Mouse (Mus musculus): ENCODE results near the gene Atg2b. TPM values are rescaled to one million over a fixed set of nuclear protein-coding genes. Genes with fewer than 3 reads are reported as not detected.

Gene Atg2b
- polyA plus RNA-seq (2017; shearing (Covaris generic)), result 10 to 100 TPM in 1 of 2 experiments, 1 to 10 TPM in 1; 8.9 to 12.8 TPM

DNA sequence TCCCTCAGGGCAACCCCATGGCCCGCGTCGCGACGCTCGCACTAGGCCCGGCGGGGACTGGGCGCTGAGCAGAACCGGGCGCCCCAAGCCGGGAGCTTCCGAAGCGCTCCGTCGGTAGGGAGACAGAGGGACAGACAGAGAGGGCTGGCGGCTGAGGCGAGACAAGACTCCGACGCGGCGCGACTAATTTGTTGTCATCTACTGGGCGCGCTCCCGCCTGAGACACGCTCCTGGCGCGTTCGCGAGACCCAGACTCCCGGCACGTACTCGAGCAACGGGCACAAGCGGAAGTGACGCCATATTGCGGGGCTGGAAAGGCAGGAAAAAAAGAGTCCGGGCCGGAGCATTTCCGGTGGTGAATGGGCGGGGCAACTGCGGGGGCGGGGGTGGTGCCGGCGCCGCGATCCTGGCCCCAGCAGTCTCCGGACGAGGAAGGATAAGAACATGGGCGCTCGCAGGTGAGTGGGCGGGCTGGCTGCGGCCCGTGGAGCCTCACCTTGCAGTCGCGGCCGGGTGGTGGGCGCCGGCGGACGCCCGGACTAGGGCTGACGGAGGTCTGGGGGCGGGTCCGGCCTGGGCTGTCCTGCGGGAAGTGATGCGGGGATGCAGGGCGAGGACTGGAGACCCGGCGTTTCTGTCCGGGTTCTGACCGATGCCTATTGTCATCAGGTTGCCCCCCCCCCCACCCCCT is at the start of gene Atg2b:
Gene Atg2b (minus strand): TSS at position 211 of the 691 bp plus-strand sequence.
- ATAC-seq, result peak; percentile 72

DNA sequence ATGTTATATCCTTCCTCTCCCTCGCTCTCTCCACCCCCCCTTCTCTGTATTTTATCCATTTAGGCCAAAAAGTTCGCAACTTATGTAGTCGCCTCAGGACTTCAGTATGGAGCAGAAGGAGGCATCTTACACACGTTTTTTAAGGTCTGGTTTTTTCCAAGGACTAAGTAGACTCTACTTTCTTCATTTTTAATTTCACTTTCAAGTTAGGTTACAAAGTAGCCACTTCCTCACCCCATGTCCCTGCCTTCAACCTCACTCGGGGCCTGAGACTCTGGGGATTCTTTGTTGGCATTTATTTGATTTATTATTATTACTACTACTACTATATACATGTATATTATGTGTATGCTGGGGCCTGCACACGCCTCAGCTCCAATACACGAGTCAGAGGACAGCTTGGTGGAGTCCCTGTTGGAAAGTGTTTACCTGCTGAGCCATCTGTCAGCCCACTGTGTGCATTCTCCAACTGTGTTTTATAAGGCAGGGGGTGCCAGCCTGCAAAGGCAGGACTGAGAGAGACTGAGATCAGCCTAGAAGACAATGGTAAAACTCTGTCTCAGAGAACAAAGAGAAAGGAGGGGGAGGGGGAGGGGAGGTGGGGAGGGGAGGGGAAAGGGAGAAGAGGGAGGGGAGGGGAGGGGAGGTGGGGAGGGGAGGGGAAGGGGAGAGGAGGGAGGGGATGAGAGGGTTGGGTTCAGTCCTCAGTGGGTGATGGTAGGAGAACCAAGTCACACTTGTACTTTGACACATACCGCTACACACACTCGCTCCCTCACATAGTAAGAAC is 48.6 kb upstream of the Atg2b start:
- no peak for ATAC-seq

DNA sequence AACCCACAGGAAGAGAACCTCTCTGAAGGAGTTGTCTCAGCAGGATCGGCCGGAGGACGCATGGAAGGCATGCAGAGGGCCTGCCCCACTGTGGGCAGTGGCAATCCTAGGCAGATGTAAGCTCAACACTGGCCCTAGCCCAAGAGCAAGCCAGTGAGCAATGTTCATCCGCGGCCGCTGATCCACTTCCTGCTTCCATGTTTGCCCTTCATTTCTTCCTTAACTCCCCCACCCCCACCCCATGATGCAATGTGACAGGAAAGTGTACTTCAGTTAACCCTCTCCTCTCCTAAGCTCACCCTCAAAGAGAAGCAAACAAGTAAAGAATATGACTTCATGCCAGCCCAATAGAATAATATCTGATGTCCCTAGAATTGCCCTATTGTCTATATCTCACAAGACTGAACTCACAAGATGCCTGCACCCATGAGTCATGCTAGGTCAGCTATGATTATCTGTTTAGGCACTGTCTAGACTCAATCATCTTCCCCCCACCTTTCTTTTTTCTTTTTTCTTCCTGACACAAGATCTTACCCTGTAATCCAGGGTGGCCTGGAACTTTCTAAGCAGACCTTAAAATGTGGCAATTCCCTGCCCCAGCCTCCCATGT is 45.9 kb upstream of the Atg2b start:
- no peak for ATAC-seq

DNA sequence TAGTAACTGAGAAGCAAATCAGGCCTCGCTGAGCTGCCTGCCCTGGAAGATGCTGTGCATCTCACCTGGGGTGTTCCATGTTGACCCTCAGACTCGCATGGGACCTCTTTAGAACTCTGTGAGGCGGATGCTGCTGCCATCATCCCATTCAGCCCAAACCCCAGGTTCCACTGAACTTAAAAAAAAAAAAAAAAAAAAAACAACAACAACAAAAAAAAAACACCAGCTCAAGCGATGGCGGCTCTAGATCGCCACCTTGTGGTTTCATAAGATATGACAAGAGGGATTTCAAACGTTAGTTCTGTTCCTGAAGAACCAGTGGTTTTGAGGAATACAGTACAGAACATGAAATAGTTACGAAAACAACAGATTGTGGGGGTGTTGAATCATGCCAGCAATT is 43.0 kb upstream of the Atg2b start:
- no peak for ATAC-seq

DNA sequence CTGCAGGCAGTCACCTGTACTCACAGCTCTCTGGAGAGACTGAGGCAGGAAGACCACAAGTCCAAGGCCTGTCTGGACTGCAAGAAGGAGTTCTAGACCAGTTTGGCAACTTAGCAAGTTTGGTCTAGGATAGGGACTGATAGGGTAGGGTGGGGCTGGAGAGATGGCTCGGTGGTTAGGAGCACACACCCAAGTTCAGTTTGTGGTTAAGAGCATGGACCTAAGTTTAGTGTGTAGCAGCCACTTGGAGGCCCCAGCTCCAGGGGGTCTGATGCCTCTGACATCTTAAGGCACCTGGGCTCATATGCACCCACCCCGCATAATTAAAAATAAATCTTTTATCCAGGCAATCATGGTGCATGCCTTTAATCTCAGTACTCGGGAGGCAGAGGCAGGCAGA is 42.3 kb upstream of the Atg2b start:
- ATAC-seq, result no peak

DNA sequence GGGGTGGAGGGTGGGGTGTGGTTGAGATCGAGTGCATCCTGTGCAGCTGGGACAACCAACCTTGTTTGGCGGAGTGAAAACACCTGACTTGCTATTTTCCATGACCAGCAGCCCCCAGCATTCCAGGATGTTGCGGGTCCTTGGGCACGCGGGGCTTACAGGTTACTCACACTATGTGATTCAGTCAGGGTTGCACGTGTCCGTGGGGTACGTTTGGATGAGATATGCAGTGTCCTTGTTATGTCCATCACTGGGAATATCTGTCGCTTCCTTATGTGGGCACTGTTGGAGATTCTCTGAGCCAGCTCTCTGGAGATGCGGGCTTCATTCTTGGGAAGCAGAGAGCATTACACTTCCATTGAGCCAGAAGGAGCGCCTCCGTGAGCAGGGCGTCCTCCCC is 40.7 kb upstream of the Atg2b start:
- ATAC-seq, result no peak

DNA sequence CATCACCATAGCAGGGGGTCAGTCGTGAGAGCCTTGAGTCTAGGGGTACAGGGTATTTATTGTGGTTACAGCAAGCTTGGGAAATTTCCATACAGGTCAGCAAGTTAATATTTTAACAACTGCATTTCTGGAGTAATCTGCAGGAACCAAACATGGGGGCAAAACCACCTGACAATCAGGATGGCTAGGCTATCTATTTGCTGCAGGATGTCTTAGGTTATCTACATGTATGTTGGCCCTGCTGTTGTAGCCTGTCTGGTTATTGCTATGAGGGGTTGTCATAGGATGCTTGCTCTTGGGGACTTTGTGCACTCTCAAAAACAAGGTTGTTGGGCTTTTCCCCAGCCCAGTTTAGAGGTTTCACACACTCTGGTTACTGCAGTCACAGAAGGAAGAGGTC is 39.6 kb upstream of the Atg2b start:
- ATAC-seq, result no peak

DNA sequence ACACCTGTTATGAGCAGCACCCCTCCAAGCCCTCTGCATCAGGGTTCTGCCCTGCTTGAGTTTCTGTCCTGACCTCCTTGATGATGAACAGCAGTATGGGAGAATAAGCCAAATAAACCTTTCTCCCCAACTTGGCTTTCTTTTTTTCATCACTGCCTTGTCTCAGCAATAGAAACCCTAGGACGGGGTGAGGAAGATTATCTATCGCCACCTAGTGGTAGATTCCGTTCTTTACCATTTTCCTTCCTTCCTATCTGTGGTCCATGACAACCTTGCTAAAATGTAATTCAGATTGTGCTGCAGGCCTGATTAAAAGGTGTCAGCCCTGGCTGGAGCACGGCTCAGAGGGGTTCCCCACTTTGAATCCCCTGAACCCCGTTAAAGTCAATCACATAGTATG is 37.6 kb upstream of the Atg2b start:
- peak; percentile 46 for ATAC-seq

DNA sequence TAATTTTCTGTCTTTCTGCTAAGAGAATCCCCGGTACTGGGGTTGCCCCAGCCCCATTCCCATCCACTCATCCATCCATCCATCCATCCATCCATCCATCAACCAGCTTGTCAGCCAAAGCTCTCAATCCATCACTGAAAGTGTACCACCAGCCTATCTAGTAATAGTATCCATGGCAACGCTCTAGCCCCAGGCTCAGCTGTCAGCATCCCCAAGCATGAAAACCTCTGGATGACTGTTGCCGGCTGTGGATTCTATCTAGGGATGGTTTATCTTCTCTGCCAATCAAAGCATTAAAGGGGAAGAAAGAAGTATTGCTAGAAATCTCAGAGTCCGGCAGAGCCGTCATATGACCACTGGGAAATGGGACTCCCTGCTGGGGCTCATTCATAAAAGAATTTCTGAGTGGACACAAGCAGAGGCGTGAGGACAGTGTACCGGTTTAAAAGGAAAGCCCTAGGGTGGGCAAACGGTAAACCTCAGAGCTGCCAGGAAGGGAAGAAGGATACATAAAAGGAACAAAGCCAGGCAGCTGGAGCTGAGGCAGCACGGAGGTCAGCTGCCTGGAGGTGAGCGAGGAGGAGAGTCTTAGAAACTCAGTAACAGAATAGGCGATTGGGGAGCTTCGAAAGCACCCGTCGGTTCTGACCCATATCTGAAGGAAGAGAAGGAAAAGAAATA is 36.6 kb upstream of the Atg2b start:
- no peak for ATAC-seq

DNA sequence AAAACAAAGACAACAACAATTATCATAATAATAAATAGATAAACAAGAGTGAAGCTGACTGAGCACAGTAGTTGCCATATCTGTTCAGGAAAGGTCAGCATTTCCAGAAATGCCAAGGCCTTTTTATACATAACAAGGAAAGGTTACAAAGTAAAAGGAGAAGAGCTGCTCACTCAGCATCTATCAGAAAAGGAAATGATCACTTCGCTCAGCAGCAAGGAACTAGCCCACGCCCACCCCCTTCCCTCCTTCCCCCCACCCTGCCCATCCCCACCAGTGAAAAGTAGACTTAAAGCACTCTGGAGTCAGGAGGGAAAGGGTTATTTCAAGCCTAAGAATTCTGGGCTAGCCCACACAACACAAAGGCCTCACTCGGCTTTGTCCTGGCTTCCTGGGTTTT is 35.2 kb upstream of the Atg2b start:
- no peak for ATAC-seq

DNA sequence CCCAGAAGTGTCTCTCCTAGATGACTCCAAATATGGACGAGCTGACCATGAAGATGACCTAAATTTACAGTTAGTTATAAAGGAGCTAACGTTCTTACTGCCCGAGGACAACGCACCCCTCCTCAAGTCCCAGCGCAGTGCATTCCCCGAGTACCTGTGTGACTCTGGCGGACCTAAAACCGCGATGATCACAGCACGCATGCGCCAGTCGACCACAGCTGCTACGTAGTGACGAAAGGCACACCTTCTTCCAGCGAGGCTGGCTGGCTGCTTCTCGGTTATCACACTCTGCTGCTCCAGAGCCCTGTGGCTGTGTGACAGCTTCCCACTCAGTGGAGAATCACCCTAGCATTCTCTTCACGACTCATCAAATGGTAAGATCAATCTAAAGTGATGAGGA is 33.6 kb upstream of the Atg2b start:
- peak; percentile 46 for ATAC-seq

DNA sequence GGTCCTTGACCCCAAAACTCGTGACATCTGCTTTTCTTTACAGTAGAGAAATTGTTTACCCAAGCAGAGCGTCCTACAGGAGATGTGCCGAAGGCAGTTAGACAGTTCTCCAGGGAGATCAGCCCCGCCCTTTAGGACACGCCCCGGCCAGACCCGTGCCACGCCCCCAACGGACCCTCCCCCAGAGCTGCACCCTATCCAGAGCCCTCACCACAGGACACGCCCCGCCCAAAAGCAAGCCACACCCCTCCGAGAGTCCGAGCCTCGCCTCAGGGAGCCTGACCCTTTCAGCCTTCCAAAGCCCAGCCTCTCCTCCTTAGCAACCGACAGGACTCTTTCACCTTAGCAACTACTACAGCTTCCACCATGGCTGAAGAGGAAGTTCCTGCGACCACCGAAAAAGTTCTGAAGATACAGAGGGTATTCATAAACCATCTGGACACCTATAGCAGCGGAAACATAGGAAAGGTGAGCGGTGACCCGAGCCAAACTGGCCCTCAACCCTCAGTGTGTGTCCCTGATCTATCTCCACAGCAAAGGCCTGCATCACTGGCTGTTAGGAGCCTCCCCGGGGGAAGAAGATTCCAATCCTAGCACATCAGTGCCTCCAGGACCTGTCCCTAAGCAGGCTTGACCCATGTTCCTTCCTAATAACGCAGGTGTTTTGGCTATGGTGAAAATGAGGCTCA is 20.9 kb upstream of the Atg2b start, which contains the start of gene Ak7:
Gene Ak7 (plus strand): TSS at position 178 of the 689 bp plus-strand sequence.
- no peak for ATAC-seq

DNA sequence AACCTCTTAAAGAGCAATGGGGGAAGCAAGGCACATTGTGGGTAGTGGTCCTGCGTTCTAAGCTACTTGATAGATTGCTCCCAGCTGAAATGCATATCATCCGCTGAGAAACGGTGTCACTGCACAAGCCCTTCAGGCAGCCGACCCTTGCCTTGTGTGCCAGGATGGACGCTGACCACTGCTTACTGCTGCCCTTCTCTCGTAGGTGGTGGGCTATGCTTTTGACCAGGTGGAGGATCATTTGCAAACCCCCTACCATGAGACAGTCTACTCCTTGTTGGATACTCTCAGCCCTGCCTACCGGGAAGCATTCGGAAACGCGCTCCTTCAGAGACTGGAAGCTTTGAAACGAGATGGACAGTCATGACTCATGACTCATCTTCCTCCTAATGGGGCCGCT is 15.4 kb upstream of the Atg2b start:
- ATAC-seq, result no peak

DNA sequence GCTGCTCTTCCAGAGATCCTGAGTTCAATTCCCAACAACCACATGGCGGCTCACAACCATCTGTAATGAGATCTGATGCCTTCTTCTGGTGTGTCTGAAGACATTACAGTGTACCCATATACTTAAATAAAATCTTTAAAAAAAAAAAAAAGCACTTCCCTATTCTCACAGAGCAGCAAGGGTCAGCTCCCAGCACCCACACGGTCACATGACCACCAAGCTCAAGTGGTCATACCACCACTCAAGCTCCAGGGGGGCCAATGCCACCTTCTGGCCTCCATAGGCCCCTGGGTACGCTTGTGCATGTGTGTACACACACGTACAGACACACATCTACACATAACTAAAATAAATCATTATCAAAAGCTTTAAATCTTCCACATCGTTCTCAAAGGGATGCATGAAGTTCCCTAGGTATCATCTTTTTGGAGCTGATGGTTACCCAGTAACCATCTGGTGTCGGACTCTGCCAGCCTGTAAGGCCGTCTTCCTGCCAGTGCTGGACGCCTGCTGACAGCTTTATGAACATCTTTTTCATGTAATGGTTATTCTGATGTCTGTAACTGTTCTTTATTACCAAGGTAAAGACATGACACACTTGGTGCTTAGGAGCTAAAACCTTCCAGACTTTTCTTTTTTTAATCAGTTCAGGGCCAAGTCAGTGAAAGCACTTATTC is 12.2 kb upstream of the Atg2b start:
- no peak for ATAC-seq

DNA sequence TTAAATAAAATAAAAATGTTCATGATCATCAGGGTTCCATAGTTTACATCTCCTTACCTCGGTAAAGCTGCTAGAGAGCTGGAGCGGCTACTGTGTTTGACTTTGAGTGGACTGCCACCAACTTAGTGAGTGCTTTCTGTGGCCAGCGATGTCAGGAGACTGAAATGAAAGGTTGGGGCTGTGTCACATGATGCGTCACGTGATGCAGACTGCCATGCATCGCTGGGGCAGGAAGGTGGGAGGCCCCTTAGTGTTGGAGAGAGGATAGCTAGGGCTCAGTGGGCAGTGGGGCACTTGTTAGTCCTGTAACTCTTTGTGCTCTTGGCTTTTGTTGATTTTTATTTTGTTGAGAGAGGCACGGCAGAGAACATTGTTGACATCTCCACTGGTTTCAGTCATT is 10.8 kb upstream of the Atg2b start:
- ATAC-seq, result no peak

DNA sequence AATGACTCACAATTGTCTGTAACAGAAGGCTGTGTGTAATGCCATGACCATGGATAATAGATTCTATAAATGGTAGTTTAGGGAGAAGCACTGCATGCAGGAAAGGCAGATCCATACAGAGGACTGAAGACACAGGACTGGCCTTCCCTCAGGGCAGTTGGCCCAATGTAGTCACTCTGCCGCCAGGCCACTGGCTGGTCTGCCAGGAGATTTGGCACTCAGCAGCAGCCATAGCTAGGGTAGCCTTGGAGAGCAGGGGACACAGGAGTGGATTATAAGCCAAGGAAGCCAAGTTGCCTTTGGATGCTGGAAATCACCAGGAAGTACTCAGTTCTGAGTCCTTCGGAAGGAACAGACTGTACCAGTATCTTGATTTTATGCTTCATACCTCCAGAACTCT is 9.0 kb upstream of the Atg2b start:
- ATAC-seq, result no peak

DNA sequence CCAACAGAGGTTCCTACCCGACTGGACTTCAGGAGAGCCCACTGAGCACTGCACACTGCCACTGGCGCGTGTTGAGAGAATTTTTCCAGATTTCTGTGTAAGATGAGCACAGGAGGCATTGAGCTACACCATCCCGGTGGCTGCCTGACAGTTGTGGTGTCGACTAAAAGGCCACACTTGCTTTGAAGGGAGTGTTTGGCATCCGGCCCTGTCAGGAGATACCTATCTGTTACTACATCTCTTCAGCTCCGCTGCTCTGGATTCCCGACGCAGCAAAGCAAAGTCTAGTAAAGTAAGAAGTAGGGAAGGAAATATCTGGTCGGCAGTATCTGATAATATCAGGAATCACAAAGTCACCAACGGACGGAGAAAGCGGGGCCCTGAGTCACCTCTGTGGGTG is 4.4 kb upstream of the Atg2b start:
- no peak for ATAC-seq

DNA sequence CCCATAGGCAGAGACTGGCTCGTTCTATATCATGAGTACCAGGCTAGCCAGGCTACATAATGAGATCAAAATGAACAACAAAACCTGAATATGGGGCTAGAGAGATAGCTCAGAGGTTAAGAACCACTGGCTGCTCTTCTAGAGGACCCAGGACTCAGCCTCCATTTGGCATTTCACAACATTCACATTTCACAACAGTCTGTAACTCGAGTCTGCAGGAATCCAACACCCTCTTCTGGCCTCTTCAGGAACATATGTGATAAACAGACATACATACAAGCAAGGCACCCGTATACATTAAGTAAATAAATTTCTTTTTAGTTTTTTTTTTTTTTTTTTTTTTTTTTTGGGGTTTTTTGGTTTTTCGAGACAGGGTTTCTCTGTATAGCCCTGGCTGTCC is 3.5 kb upstream of the Atg2b start:
- no peak for ATAC-seq

DNA sequence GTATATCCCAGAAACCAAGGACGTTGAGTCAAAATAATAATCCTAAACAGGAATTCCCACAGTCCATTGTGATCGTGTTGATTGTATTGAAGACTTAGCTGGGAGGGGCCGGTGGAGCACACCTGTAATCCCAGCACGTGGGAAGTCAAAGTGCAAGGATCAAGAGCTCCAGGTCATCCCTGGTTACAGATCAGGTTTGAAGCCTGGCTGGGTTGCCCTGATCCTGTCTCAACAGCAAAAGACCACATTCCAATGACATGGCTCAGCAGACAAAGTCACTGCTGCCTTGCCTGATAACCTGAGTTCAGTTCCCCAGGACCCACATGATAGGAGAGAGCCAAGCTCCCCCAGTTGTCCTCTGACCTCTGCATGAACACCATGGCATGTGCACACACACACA is 2.4 kb upstream of the Atg2b start:
- no peak for ATAC-seq

DNA sequence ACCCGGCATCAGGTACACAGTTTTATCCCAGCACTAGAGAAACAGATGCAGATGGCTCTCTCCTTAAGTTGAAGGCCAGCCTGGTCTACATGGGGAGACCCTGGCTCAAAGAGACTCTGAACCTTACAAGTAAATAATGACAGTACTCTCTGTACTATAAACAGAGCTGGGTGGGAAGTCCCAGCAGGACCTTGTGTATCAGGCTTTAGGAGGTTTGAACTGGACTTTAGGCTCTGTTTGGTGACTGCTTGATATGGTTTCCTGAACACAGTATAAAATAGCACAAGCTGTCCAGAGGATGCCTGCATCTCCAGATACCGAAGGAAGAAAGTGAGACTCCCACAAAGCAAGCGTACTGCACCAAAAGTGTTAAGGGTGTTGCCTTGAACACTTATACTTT is 1.8 kb upstream of the Atg2b start:
- no peak for ATAC-seq

DNA sequence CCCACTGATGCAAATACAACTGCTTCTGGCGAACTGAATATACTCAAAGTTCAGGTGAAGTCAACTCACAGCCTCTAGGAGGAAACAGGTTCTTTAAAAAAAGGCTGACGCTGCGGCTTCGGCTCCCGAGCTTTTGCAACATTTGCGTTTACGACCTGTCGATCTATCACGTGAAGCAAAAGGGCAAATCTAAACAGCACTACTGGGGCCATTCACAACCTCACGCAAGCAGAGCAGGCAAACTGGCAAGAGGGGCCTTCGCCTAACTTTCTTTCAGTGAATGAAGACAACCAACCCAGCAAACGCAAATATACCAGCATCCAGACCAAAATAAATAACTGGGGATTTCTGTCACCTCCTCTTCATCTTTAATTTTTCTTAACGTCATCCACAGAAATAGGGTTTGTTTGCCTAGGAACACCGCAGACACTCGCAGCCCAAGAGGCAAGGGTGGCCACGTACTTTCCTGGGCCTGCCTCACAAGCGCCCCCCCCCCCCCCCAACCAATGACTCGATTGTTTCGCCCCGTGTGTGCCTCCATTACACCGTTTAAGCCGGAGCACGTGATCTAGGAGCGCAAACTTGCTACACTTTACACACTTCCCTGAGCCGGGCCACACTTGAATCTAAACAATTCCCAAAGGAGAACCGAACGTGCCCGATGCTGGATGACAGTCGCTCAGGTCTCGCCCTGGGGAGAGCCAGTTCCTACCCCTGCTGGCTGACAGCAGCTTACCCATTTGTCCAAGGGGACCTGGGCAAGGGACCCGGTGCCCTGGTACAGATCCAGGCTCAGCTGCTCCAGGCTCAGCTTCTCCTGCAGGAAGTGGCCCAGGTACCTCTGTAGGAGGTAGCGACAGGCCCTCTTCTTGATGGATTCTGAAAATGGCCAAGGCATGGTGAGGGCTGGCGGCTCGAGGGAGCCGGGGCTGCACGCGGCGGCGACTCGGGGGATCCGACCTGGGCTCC is 794 bp downstream of the Atg2b start, which contains the start of gene Gskip:
Gene Gskip (plus strand): TSS at position 897 of the 969 bp plus-strand sequence.
- peak; percentile 43 for ATAC-seq
